Mouse (Mus musculus) spleen, adult 2 months (tissue): ENCODE data around the gene Nim1k. TPM values are rescaled to one million over a fixed set of nuclear protein-coding genes. Genes with fewer than 3 reads are reported as not detected.

Source experiments
- DNase-seq, 2 experiments: peaks; one replicate each; pipeline versions ENCODE4 v3.0.0 to v3.0.0-alpha.2; 2012 to 2021; ENCODE audit warnings: low spot score in 2 of 2, low read depth in 1 of 2
- H3K27ac ChIP-seq: fragments of 200-500 bp; 2 replicates; pipeline ENCODE4 v1.5.1; 2012; ENCODE audit warnings: low read length, inconsistent platforms; ENCODE audit not compliant: insufficient read depth
- H3K27me3 ChIP-seq: fragments of 200-500 bp; 2 replicates; pipeline ENCODE4 v1.6.1; 2012; ENCODE audit warnings: mild to moderate bottlenecking, moderate library complexity, low read length, inconsistent platforms; ENCODE audit not compliant: control insufficient read depth, insufficient read depth
- H3K36me3 ChIP-seq: fragments of 200-500 bp; 2 replicates; pipeline ENCODE4 v1.6.1; 2012; ENCODE audit warnings: mild to moderate bottlenecking, low read length, inconsistent platforms; ENCODE audit not compliant: control insufficient read depth, insufficient read depth
- H3K4me1 ChIP-seq: fragments of 200-500 bp; 2 replicates; pipeline ENCODE4 v1.6.1; 2011; ENCODE audit warnings: inconsistent platforms; ENCODE audit not compliant: control insufficient read depth, insufficient read depth, insufficient read length
- H3K4me3 ChIP-seq: fragments of 200-500 bp; 2 replicates; pipeline ENCODE4 v1.5.1; 2011; ENCODE audit warnings: mild to moderate bottlenecking, inconsistent platforms; ENCODE audit not compliant: insufficient read depth, insufficient read length; ENCODE audit errors: extremely low read depth
- CTCF ChIP-seq: fragments of 200-500 bp; IDR thresholded peaks from 2 replicates; pipeline ENCODE4 v1.5.1; 2011; ENCODE audit warnings: mild to moderate bottlenecking, inconsistent platforms; ENCODE audit not compliant: insufficient read depth, insufficient read length, insufficient replicate concordance; ENCODE audit errors: extremely low read depth
- POLR2A ChIP-seq: fragments of 200-500 bp; IDR thresholded peaks from 2 replicates; pipeline ENCODE4 v1.6.1; 2011; ENCODE audit warnings: low read depth, low read length, inconsistent platforms
- WGBS: fragments of 180-500 bp; shearing (Covaris S2); methylation state at CpG from one replicate; pipeline ENCODE4 v1.1.7; 2018; 5-methylcytosine and 5-hydroxymethylcytosine counted together
- polyA plus RNA-seq: library from polyadenylated mRNA; depleted of rRNA; stranded (reverse); fragments of >200 nt; gene quantifications from 2 replicates; pipeline ENCODE4 v1.2.3, GENCODE M21; 2012

The Nim1k gene
- polyA plus RNA-seq, 1 experiment, result 0.06 TPM

- Histone ChIP-seq H3K4me3 (no peak overlapping the region), H3K4me1 (no peaks in the 10 kb centered on the region), H3K36me3 (no peaks in the 10 kb centered on the region), H3K27ac (no peak overlapping the region), H3K27me3 (no peaks in the 10 kb centered on the region)
- DNase-seq, result no peak
- 92% methylated on average over 26 of the region's 26 CpGs for WGBS
- TF ChIP-seq CTCF (no peak), POLR2A (no peak)
Observed at GRCm38 (mm10) chr13:119727608-119728387, 27.9 kb downstream of the Nim1k start.

- H3K27me3 ChIP-seq, result no peaks in the 10 kb centered on the region
- no peaks in the 10 kb centered on the region for H3K4me1 ChIP-seq
- 80% methylated on average over 7 of the region's 7 CpGs for WGBS
- no peak overlapping the region for H3K27ac ChIP-seq
- no peak for TF ChIP-seq POLR2A
- no peak for TF ChIP-seq CTCF
- no peaks in the 10 kb centered on the region for H3K36me3 ChIP-seq
- no peak for DNase-seq
- H3K4me3 ChIP-seq, result no peak overlapping the region
Observed at GRCm38 (mm10) chr13:119724541-119724940, 31.1 kb downstream of the Nim1k start.

GRCm38 (mm10) chr13:119723368-119723767 lies 32.3 kb downstream of the Nim1k start:
- H3K4me3 ChIP-seq, result no peak overlapping the region
- no peaks in the 10 kb centered on the region for H3K36me3 ChIP-seq
- H3K4me1 ChIP-seq, result no peaks in the 10 kb centered on the region
- H3K27ac ChIP-seq, result no peak overlapping the region
- TF ChIP-seq POLR2A, result no peak
- TF ChIP-seq CTCF, result no peak
- H3K27me3 ChIP-seq, result no peaks in the 10 kb centered on the region
- no peak for DNase-seq
- WGBS, result 89% methylated on average over 5 of the region's 5 CpGs

GRCm38 (mm10) chr13:119722447-119722846 lies 33.2 kb downstream of the Nim1k start:
- DNase-seq, result no peak
- Histone ChIP-seq H3K4me1 (no peaks in the 10 kb centered on the region), H3K27ac (no peak overlapping the region), H3K27me3 (no peaks in the 10 kb centered on the region), H3K4me3 (no peak overlapping the region), H3K36me3 (no peaks in the 10 kb centered on the region)
- WGBS, result 88% methylated on average over 3 of the region's 3 CpGs
- TF ChIP-seq POLR2A (no peak), CTCF (no peak)

- Histone ChIP-seq H3K36me3 (no peaks in the 10 kb centered on the region), H3K27me3 (no peaks in the 10 kb centered on the region), H3K4me3 (no peak overlapping the region), H3K27ac (no peak overlapping the region), H3K4me1 (no peaks in the 10 kb centered on the region)
- 84% methylated on average over 2 of the region's 2 CpGs for WGBS
- TF ChIP-seq CTCF, result no peak
- no peak for TF ChIP-seq POLR2A
- DNase-seq, result no peak
Observed at GRCm38 (mm10) chr13:119716105-119716504, 39.6 kb downstream of the Nim1k start.

- Histone ChIP-seq H3K4me1 (no peaks in the 10 kb centered on the region), H3K27ac (no peak overlapping the region), H3K4me3 (no peak overlapping the region), H3K36me3 (no peaks in the 10 kb centered on the region), H3K27me3 (no peaks in the 10 kb centered on the region)
- WGBS, result 83% methylated on average over 9 of the region's 9 CpGs
- TF ChIP-seq CTCF, result no peak
- no peak for TF ChIP-seq POLR2A
- no peak for DNase-seq
Observed at GRCm38 (mm10) chr13:119713821-119714220, 41.9 kb downstream of the Nim1k start.

GRCm38 (mm10) chr13:119713107-119713787 lies 42.4 kb downstream of the Nim1k start:
- DNase-seq, result no peak
- Histone ChIP-seq H3K27me3 (no peaks in the 10 kb centered on the region), H3K4me3 (no peak overlapping the region), H3K36me3 (no peaks in the 10 kb centered on the region), H3K4me1 (no peaks in the 10 kb centered on the region), H3K27ac (no peak overlapping the region; the same call in 1 of the 2 replicates)
- no peak for TF ChIP-seq CTCF
- no peak for TF ChIP-seq POLR2A
- WGBS, result 68% methylated on average over 8 of the region's 8 CpGs
